Mouse (Mus musculus) kidney, postnatal 4 days (tissue): ENCODE results near the gene Itga9.

Experiments
- DNase-seq, 2 experiments: peaks; one replicate each; pipeline ENCODE4 v3.0.0; 2021; ENCODE audit warnings: mixed read lengths in 2 of 2

Itga9 gene

DNA sequence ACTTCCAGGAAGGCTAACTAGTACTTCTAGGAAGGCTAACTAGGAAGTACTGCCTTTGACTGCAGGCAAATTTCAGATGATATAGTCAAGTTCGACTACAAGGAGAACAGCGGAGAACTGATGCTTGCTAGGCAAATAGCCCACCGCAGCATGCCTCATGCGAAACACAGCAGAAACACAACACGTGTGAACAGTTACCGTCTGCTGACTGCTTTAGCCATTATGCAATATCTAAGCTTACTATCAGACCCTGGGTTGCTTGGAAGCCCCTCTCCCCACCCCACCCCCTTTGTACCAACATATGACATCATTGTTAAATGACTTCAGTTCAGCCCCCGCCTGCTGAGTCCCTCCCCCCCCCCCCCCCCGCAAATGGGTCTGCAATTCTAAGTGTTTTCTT is 123.7 kb downstream of the Itga9 start:
- no peak for DNase-seq

DNA sequence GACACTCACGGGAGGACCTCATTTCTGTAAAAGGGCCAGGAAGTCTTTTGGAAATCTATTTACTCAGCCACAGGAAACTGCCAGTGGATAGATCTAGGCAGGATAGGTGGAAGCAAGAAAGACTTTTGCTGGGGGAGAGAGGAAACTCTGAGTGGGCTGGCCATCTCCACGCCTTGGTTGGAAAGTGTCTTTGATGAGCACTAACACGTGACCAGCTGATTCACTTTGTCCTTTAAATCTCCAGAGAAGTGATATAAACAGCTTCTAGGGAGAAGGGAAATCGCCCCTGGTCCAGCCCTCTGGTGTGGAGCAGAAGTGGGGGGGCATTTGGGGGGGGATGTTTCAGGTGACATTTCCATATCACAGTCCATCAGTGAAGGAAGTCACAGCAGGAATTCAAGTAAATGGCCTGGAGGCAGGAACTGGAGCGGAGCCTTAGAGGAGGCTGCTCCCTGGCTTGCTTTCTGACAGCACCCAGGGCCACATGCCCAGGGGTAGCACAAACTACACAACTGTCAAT is 124.4 kb downstream of the Itga9 start:
- no peak for DNase-seq

DNA sequence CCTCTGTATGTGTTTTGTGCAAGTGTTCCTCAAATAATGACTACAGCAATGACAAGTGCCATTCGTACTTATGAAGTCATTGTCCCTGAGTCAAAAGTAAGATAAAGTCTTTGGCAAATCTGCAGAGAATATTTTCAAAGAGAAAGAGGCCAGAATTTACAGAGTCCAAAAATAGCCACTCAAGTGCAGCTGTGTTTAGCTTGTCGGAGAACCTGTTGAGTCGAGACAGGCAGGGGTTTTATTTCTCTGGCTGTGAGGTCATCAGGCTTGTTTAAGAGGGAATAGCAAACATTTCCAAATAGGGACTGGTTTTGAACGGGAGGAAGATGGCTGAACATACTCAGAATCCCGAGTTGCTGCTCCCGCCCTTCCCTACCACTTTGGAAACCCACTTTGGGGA is 125.2 kb downstream of the Itga9 start:
- DNase-seq = no peak

DNA sequence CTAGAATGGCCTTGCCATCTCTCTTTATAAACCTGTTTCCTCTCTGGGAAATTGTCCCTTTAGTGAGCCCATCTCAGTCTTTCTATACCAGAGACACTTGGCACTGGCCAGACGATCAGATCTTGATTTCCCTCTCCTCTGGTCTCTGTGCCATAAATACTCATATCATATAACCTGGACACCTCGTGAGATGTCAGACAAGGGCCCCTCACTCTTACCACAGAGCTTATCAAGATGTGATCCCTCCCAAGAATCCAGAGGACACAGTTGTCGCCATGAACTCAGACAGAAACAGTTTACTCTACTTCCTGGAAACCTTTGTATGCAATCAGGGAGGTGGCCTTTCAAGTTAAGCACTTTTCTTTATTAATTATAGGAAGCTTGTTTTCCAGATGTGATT is 127.1 kb downstream of the Itga9 start:
- no peak for DNase-seq

DNA sequence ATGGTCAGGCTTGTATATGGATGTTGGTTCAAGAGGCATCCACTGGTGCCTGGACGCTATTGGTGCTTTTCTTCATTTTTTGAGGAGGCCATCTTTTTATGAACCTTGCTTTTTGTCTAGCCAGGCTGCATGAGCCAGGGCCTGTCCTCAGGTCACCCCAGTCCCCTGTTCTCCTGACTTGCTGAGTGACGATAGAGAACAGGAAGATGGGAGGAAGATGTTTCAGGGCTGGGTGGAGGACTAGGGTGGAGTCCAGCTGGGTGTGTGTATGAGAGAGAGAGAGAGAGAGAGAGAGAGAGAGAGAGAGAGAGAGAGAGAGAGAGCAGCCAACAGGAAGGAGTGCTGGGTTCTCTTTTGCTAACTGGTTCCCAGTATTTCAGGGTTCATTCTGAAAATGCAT is 130.6 kb downstream of the Itga9 start:
- DNase-seq = no peak

GRCm38 (mm10) chr9:118737601-118738137 is 131.2 kb downstream of the Itga9 start:
- peak; percentile 27 to 38 for DNase-seq

DNA sequence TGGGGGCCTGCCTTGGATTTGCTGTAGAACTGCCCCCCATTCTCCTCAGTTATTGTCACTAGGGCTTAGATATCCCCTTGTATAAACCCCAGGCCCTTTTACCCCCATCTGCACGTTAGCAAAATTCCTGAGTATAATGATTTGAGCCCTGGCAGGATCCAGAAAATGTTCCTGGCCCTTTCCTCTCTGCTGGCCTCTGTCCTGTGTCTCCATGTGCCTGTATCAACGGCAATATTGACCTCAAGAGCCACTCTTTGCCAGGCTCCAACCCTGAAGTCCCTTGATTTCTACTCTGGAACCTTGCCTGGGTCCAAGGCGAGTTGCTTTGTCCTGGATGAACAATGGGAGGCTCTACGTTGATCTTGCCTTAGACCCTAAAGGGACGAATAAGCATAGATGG is 131.8 kb downstream of the Itga9 start:
- no peak for DNase-seq

GRCm38 (mm10) chr9:118739071-118739470 is 132.6 kb downstream of the Itga9 start:
- no peak for DNase-seq

GRCm38 (mm10) chr9:118739659-118740058 is 133.2 kb downstream of the Itga9 start:
- DNase-seq = no peak

DNA sequence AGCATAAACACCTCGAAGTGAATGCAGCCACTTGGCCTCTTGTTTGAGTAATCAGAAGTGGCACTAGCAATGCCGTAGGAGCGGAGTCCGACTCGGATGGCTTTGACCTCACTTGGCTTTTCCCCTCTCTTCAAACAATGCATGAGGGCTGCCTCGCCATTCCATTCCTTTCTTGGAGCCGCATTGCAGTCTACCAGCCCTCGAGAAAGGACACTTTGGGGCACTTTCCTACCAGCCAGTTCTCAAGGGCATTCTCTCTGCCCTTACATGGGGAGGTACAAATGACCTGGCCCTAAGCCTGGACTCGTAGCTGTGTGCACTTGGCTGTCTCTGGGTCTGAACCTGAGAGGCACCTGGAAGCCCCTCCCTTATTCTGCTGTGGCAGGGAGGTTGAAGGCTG is 134.8 kb downstream of the Itga9 start:
- no peak for DNase-seq

GRCm38 (mm10) chr9:118749335-118749949 is 143.0 kb downstream of the Itga9 start:
- DNase-seq = no peak

DNA sequence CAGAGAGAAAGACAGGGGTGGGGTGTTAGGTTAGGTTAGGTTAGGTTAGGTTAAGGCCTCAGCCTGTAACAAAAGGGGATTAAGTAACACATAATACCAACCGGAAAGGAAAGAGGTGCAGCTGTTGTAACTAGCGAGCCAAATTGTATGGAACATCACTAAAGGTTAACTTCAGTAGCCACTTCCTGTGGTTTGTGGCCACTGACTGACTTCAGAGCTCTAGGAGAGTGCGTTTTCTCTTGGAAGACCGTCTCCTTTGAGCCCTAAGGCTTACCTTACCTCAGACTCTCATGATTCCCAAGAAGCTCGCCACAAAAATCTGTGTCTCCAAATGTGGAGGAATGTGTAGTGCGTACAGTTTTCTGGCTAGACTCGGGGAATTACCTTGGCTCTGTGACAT is 144.3 kb downstream of the Itga9 start:
- no peak for DNase-seq

- no peak for DNase-seq
These were observed 145.9 kb downstream of the Itga9 start for GRCm38 (mm10) chr9:118752376-118752775.

GRCm38 (mm10) chr9:118759462-118759861 is 153.0 kb downstream of the Itga9 start:
- DNase-seq = no peak

DNA sequence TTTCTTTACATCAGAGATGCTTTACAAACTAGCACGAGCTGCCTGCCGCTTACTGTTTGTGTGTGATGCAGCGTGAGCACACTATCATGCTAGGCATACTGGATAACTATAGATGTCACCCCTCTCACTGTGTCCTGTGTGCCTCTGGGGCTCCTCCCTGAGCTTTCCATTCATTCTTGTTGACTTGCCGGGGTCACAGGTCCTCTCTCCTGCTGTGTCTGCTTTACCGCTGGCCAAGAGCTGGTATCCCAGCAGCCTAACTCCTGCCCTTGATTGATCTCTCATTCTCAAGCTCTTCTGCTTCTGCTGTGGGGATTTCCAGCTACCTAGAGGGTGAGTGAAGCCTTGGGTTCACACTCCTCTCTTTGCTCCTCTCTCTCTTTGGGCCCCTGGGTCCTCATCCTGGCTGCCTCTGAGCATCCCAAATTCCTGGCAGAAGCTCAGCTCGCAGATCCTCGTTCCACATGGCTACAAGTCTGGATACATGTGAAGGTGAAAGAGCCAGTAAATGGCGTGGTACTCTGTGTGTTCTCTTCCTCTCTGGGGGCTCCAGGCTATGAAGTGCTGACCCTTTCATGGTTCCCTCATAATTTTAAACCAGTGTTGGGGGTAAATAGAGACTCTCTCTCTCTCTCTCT is 155.6 kb downstream of the Itga9 start:
- DNase-seq = peak; percentile 13 to 27

DNA sequence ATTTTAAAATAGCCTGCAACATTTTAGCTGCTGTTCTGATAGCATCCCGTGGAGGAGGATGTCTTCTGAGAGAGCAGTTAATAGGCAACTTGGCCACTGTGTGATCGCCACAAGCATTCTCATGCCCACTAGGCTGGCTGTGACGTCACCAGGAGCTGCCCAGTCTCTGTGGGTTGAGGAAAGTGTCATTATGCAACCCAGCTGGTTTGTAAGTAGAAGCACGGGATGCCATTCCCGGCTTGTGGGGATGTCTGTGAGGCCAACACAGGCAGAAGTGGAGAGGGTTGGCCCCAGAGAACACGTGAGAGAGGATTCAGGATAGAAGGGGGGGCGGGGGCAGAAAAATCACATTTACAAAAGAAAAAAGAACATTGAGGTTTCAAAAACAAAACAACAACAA is 156.3 kb downstream of the Itga9 start:
- peak; percentile 60 to 73 for DNase-seq

DNA sequence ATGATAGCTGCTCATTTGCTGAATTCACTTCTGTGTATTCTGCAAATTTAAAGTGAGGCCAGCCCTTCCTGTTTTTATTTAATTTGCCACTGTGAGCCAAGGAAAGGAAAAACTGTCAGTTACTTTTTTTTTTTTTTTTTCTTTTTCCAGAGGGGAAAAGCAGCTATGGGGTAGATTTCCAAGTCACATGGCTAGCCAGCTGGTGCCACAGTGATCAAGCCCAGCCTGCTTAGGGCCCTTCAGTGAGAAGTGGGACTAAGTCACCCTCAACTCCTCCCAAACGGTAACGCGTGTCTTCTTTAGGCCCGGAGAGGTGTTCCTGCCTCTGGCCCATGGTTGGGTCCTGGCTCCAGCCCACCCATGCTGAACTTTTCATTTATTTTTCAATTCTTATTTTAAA is 156.7 kb downstream of the Itga9 start:
- peak in 1 of 2 experiments; percentile 26 for DNase-seq

DNA sequence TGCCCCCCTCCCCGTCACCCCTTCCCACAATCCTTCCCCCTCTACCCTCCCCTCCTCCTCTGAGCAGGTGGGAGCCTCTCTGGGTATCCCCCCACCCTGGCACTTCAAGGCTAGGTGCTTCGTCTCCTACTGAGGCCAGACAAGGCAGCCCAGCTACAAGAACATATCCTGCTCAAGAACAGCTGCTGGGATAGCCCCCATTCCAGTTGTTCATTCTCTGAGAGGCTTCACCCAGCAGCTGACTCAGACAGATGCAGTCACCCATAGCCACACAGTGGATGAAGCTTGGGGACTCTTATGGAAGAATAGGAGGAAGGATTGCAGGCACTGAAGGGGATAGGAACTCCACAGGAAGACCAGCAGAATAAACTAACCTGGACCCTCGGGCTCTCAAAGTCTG is 157.2 kb downstream of the Itga9 start:
- DNase-seq = no peak

DNA sequence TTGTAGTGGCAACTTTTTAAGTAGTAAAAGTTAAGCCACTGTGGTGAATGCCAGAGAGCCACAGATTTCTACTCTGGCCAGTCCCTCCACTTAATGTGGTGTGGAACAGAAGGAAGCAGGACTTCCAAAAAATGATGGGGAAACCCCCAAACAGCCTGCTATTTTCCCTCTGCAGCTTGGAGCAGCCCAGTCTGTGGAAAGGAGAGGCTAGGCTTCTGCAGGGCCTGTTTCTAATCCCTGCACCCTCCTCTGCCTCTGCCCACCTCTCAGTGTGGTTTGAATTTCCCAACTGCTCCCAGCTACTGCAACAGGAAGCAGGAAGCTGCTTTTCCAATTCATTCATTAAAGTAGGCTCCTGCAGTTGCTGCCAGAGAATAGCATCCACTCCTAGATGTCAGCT is 158.6 kb downstream of the Itga9 start:
- no peak for DNase-seq

DNA sequence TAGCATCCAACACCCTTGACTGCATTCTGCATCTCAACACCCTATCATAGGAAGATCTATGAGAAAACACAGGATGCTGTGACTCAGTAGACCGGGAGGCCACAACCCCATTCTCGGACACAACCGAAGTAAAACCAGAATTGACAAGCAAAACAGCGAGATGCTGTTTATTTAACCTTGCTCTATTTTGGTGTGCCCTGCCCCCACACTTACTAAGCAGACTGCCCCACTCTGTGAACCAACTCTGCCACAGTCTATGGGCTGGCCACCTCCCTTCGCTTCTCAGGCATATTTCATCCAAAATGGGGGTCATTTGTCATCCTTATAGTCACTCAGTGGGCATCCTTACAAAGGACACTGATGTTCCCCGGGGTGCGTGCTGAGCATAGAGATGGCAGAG is 160.5 kb downstream of the Itga9 start:
- no peak for DNase-seq

DNA sequence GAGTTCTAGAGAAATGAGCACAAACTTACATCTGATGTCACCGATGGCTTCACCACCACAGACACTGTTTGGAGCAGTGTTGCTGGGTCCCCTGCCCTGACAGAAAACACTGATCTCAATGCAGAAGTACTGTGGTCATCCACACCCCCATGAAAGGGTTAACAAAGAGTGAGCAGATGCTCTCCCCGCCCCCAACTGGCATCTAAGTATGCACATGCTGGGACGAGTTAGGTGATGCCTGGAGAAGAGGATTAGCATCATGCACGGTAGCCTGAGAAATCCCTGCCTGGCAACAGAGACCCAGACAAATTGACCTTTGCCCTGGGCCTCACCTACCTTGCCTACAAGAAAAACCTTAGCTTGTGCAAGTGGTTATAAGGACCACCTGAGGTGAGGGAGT is 162.1 kb downstream of the Itga9 start:
- DNase-seq = no peak

GRCm38 (mm10) chr9:118770366-118770765 is 163.9 kb downstream of the Itga9 start:
- DNase-seq = no peak

DNA sequence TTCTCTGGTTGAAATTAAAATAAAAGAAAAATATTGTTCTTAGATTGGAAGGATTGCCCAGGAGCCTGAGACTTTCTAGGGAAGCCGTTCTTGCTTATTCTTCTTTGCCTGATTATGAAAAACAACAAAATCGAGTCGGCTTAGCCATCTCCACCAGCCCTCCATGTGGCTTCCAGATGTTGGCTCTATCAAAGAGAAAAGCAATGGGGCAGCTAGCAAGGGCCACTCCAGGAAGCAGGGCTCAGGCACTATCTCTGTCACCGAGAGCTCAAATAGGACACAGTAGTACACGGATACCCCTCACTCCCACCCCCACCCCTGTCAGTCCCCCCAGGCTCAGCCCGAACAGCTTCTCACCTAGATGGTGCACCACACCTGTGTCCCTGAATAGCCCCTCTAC is 168.2 kb downstream of the Itga9 start:
- DNase-seq = no peak

DNA sequence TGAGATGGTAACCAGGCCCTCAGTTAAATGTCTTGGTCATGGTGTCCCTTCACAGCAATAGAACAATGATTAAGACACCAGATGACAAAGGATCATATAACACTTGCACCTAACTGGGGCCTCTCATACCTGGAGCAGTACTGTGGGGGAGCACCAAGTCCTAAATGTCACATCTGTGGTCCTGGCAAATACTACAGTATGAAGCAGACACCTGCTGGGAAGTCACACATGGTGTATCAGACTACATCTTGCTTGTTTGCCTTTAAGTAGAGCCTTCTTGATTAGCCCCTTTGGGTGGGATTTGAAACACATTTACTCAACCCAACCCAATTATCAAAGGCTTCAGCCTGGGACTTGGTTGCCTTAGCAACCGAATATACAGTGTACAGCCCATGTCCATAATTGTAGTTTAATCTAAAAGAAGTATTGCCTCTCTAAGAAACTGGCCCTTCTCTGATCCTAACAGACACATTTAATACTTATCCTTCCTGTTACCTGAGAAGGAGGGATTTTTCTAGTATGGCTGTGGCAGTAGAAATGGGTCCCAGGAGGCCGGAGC is 170.5 kb downstream of the Itga9 start:
- no peak for DNase-seq
